In the genomic region with DNA sequence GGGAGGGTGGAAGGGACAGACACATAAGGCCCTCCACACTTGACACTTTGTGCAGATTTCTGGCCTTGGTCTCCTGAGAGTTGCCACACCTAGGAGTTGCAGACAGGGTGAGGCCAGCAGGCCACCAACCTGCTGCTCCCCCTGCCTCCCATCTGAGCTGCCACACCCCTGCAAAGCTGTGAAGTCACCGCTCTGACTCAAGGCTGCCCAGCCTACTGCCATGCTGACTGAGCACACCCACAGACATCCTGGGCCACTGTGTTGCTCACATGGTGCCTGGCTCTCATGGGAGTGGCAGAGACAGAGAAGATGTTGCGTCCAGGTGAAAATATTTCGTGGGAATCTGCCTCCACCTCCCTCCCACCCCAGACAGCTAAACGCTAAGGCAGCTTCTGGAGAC, we compare ENCODE assay signal across 23 mouse cellular contexts.
DNase-seq lines count a peak whose midpoint lies in the region; ATAC-seq lines count a peak whose summit lies in the region.
"Had no signal": no experiment of that assay in that cellular context is flagged by ENCODE, and none has a peak within 500 bp of the region (broad histone marks: within the 10 kb centered on the region; RNA-seq: fewer than 3 reads in every experiment).

No protein-coding gene starts in this region.

- H3K27me3 ChIP-seq in forebrain, embryonic 11.5 days (ENCODE audit: control insufficient read depth, insufficient read depth, low read length), result no peaks in the 10 kb centered on the region
- H3K27me3 ChIP-seq in forebrain, embryonic 13.5 days, result no peaks in the 10 kb centered on the region
- no peaks in the 10 kb centered on the region for H3K27me3 ChIP-seq in limb, embryonic 10.5 days (ENCODE audit: low read depth, poor library complexity, severe bottlenecking)
- H3K27me3 ChIP-seq in midbrain, embryonic 11.5 days (ENCODE audit: control insufficient read depth, insufficient read depth, low read length), result no peaks in the 10 kb centered on the region
- H3K27me3 ChIP-seq: embryonic facial prominence, embryonic 13.5 days had no signal

- H3K27ac ChIP-seq in forebrain, embryonic 11.5 days (ENCODE audit: low read depth, low read length), result 0 out of 2 replicates have a peak overlapping the region, but pooled peaks have one; percentile 41
- no peak overlapping the region for H3K27ac ChIP-seq in forebrain, embryonic 13.5 days
- H3K27ac ChIP-seq in limb, embryonic 10.5 days, result 0 out of 2 replicates have a peak overlapping the region, but pooled peaks have one; percentile 53
- H3K27ac ChIP-seq in midbrain, embryonic 11.5 days (ENCODE audit: low read depth, low read length), result no peak overlapping the region
- H3K27ac ChIP-seq: embryonic facial prominence, embryonic 13.5 days; hindbrain, embryonic 12.5 days had no signal

- DNase-seq in forebrain, embryonic 11.5 days (ENCODE audit: low spot score), result no peak
- peak; percentile 41 for DNase-seq in 3134 (ENCODE audit: extremely low read depth, insufficient read length, low spot score)
- peak; percentile 33 for DNase-seq in ZHBTc4 (ENCODE audit: low read depth, low spot score)
- DNase-seq in limb, embryonic 10.5 days (ENCODE audit: low spot score), result no peak
- DNase-seq in embryo, embryonic 9.5 days (ENCODE audit: extremely low spot score), result no peak
- no peak for DNase-seq in midbrain, embryonic 11.5 days (ENCODE audit: low spot score, missing footprints)
- DNase-seq: adrenal gland, postnatal 14 days; cerebellum, adult 11 months; cerebellum, adult 8-10 months; cerebellum, postnatal 14 days; embryo, embryonic 11 days; forebrain, postnatal 0 days; gastrocnemius, postnatal 14 days; heart, postnatal 10 days; heart, postnatal 4 days; kidney, adult 18-20 months had no signal

- H3K36me3 ChIP-seq in forebrain, embryonic 11.5 days (ENCODE audit: control insufficient read depth, insufficient read depth, low read length), result no peaks in the 10 kb centered on the region
- H3K36me3 ChIP-seq in forebrain, embryonic 13.5 days (ENCODE audit: poor library complexity, severe bottlenecking), result no peaks in the 10 kb centered on the region
- H3K36me3 ChIP-seq in limb, embryonic 10.5 days, result no peaks in the 10 kb centered on the region
- H3K36me3 ChIP-seq in midbrain, embryonic 11.5 days (ENCODE audit: control insufficient read depth, insufficient read depth, low read length), result no peaks in the 10 kb centered on the region
- H3K36me3 ChIP-seq: embryonic facial prominence, embryonic 13.5 days; G1E; hindbrain, embryonic 12.5 days had no signal

- no peak overlapping the region for H3K4me2 ChIP-seq in forebrain, embryonic 11.5 days (ENCODE audit: low read depth, low read length, severe bottlenecking)
- H3K4me2 ChIP-seq in forebrain, embryonic 13.5 days, result no peak overlapping the region
- no peak overlapping the region for H3K4me2 ChIP-seq in midbrain, embryonic 11.5 days
- H3K4me2 ChIP-seq: embryonic facial prominence, embryonic 13.5 days; hindbrain, embryonic 12.5 days had no signal

- H3K9me3 ChIP-seq in forebrain, embryonic 11.5 days (ENCODE audit: control insufficient read depth, low read length), result no peaks in the 10 kb centered on the region
- H3K9me3 ChIP-seq in forebrain, embryonic 13.5 days (replicated peaks), result no peaks in the 10 kb centered on the region
- H3K9me3 ChIP-seq in limb, embryonic 10.5 days (replicated peaks), result no peaks in the 10 kb centered on the region
- no peaks in the 10 kb centered on the region for H3K9me3 ChIP-seq in midbrain, embryonic 11.5 days (ENCODE audit: control insufficient read depth, low read length)
- H3K9me3 ChIP-seq: embryonic facial prominence, embryonic 13.5 days; hindbrain, embryonic 12.5 days had no signal

- no peak overlapping the region for H3K9ac ChIP-seq in forebrain, embryonic 11.5 days (ENCODE audit: low read length)
- H3K9ac ChIP-seq in forebrain, embryonic 13.5 days, result no peak overlapping the region
- no peak overlapping the region for H3K9ac ChIP-seq in midbrain, embryonic 11.5 days (ENCODE audit: low read length)
- H3K9ac ChIP-seq: embryonic facial prominence, embryonic 13.5 days; forebrain, postnatal 0 days; hindbrain, embryonic 12.5 days had no signal

- no peak for ATAC-seq in forebrain, embryonic 11.5 days (replicated peaks; ENCODE audit: low FRiP score)
- no peak for ATAC-seq in forebrain, embryonic 13.5 days
- no peak for ATAC-seq in midbrain, embryonic 11.5 days (ENCODE audit: low FRiP score)
- ATAC-seq in activated CD4-positive, CD25-positive, alpha-beta regulatory T cell, adult 4 months, result no peak
- ATAC-seq: forebrain, postnatal 0 days; hindbrain, embryonic 16.5 days; inflammation-experienced regulatory T-cells, adult 6 months had no signal

- peaks cover 10% of the 10 kb centered on the region for H3K4me1 ChIP-seq in forebrain, embryonic 11.5 days (replicated peaks; ENCODE audit: control insufficient read depth, insufficient read depth, low read length)
- H3K4me1 ChIP-seq in forebrain, embryonic 13.5 days, result peaks cover 13% of the 10 kb centered on the region; the same call in 1 of the 2 replicates
- peaks cover 31% of the 10 kb centered on the region for H3K4me1 ChIP-seq in limb, embryonic 10.5 days
- H3K4me1 ChIP-seq in midbrain, embryonic 11.5 days (ENCODE audit: control insufficient read depth, insufficient read depth, low read length), result no peaks in the 10 kb centered on the region
- H3K4me1 ChIP-seq: embryonic facial prominence, embryonic 13.5 days had no signal

- WGBS in forebrain, embryonic 11.5 days, result 83% methylated on average over 4 of the region's 4 CpGs
- WGBS in forebrain, embryonic 13.5 days, result 86% methylated on average over 4 of the region's 4 CpGs
- WGBS in limb, embryonic 10.5 days, result 85% methylated on average over 4 of the region's 4 CpGs
- 85% methylated on average over 4 of the region's 4 CpGs for WGBS in midbrain, embryonic 11.5 days

- H3K4me3 ChIP-seq in forebrain, embryonic 11.5 days (ENCODE audit: low read depth, low read length), result no peak overlapping the region
- H3K4me3 ChIP-seq in forebrain, embryonic 13.5 days, result no peak overlapping the region
- H3K4me3 ChIP-seq in limb, embryonic 10.5 days, result no peak overlapping the region
- no peak overlapping the region for H3K4me3 ChIP-seq in midbrain, embryonic 11.5 days (ENCODE audit: low read depth, low read length)
- H3K4me3 ChIP-seq: embryonic facial prominence, embryonic 13.5 days; hindbrain, embryonic 12.5 days had no signal

Comparison
In these comparisons a context has a peak if more than half of its experiments do, and no peak if none do; other contexts are left out.
1. H3K27ac ChIP-seq: peak in forebrain, embryonic 11.5 days (single experiment) and limb, embryonic 10.5 days (single experiment); none in forebrain, embryonic 13.5 days (single experiment) and midbrain, embryonic 11.5 days (single experiment).
2. DNase-seq: peak in 3134 (single experiment) and ZHBTc4 (single experiment); none in forebrain, embryonic 11.5 days (single experiment), limb, embryonic 10.5 days (single experiment), embryo, embryonic 9.5 days (single experiment) and midbrain, embryonic 11.5 days (single experiment).